ENCODE assay signal across 25 mouse cellular contexts in genomic region chr10:86761722-86762383, GRCm38 (mm10). TPM values are rescaled to one million over a fixed set of nuclear protein-coding genes. Genes with fewer than 3 reads are reported as not detected.
DNase-seq lines count a peak whose midpoint lies in the region; ATAC-seq and TF ChIP-seq lines count a peak whose summit lies in the region.
"Had no signal": no experiment of that assay in that cellular context is flagged by ENCODE, and none has a peak within 500 bp of the region (broad histone marks: within the 10 kb centered on the region; RNA-seq: fewer than 3 reads in every experiment).

No protein-coding gene starts in this region.

- no peak overlapping the region for H3K9ac ChIP-seq in forebrain, embryonic 13.5 days
- no peak overlapping the region for H3K9ac ChIP-seq in forebrain, embryonic 11.5 days (ENCODE audit: low read length)
- no peak overlapping the region for H3K9ac ChIP-seq in forebrain, embryonic 16.5 days (replicated peaks; ENCODE audit: low read depth, low read length)
- H3K9ac ChIP-seq in midbrain, embryonic 14.5 days (replicated peaks; ENCODE audit: low read length), result no peak overlapping the region; the same call in 1 of the 2 replicates
- H3K9ac ChIP-seq: heart, embryonic 12.5 days; limb, embryonic 12.5 days; liver, embryonic 15.5 days; neural tube, embryonic 12.5 days; stomach, embryonic 15.5 days had no signal

- H3K9me3 ChIP-seq in forebrain, embryonic 13.5 days (replicated peaks), result 0 out of 2 replicates have a peak, but pooled peaks cover 5% of the 10 kb centered on the region
- H3K9me3 ChIP-seq in forebrain, embryonic 11.5 days (ENCODE audit: control insufficient read depth, low read length), result no peaks in the 10 kb centered on the region
- no peaks in the 10 kb centered on the region for H3K9me3 ChIP-seq in forebrain, embryonic 16.5 days (ENCODE audit: control insufficient read depth, low read length)
- H3K9me3 ChIP-seq in midbrain, embryonic 14.5 days (ENCODE audit: control insufficient read depth, low read length), result no peaks in the 10 kb centered on the region
- H3K9me3 ChIP-seq: heart, embryonic 12.5 days; limb, embryonic 12.5 days; liver, embryonic 15.5 days; neural tube, embryonic 12.5 days; stomach, embryonic 15.5 days had no signal

- H3K4me2 ChIP-seq in forebrain, embryonic 13.5 days, result no peak overlapping the region
- no peak overlapping the region for H3K4me2 ChIP-seq in forebrain, embryonic 11.5 days (ENCODE audit: low read depth, low read length, severe bottlenecking)
- no peak overlapping the region for H3K4me2 ChIP-seq in forebrain, embryonic 16.5 days (ENCODE audit: low read length)
- H3K4me2 ChIP-seq in midbrain, embryonic 14.5 days (ENCODE audit: low read length), result no peak overlapping the region
- H3K4me2 ChIP-seq: heart, embryonic 12.5 days; limb, embryonic 12.5 days; liver, embryonic 15.5 days; neural tube, embryonic 12.5 days; stomach, embryonic 15.5 days had no signal

- ATAC-seq in forebrain, embryonic 13.5 days, result peak; percentile 77
- ATAC-seq in forebrain, embryonic 11.5 days (replicated peaks; ENCODE audit: low FRiP score), result no peak
- ATAC-seq in forebrain, embryonic 16.5 days, result peak; percentile 63
- ATAC-seq in midbrain, embryonic 14.5 days (ENCODE audit: low FRiP score, low TSS enrichment), result peak; percentile 60; the same call in 1 of the 2 replicates

- H3K4me3 ChIP-seq in forebrain, embryonic 13.5 days, result no peak overlapping the region
- no peak overlapping the region for H3K4me3 ChIP-seq in forebrain, embryonic 11.5 days (ENCODE audit: low read depth, low read length)
- no peak overlapping the region for H3K4me3 ChIP-seq in forebrain, embryonic 16.5 days (replicated peaks; ENCODE audit: low read length)
- H3K4me3 ChIP-seq in midbrain, embryonic 14.5 days (replicated peaks; ENCODE audit: low read depth, low read length), result no peak overlapping the region
- no peak overlapping the region for H3K4me3 ChIP-seq in left cerebral cortex, adult 2 months
- H3K4me3 ChIP-seq: heart, embryonic 12.5 days; limb, embryonic 12.5 days; liver, embryonic 15.5 days; neural tube, embryonic 12.5 days; stomach, embryonic 15.5 days had no signal

- no peaks in the 10 kb centered on the region for H3K36me3 ChIP-seq in forebrain, embryonic 13.5 days (ENCODE audit: poor library complexity, severe bottlenecking)
- H3K36me3 ChIP-seq in forebrain, embryonic 11.5 days (ENCODE audit: control insufficient read depth, insufficient read depth, low read length), result no peaks in the 10 kb centered on the region
- no peaks in the 10 kb centered on the region for H3K36me3 ChIP-seq in forebrain, embryonic 16.5 days (ENCODE audit: control insufficient read depth, insufficient read depth)
- no peaks in the 10 kb centered on the region for H3K36me3 ChIP-seq in midbrain, embryonic 14.5 days (ENCODE audit: control insufficient read depth, insufficient read depth, low read length)
- H3K36me3 ChIP-seq: heart, embryonic 12.5 days; limb, embryonic 12.5 days; liver, embryonic 15.5 days; neural tube, embryonic 12.5 days; stomach, embryonic 15.5 days had no signal

- no peak overlapping the region for H3K27ac ChIP-seq in forebrain, embryonic 13.5 days
- no peak overlapping the region for H3K27ac ChIP-seq in forebrain, embryonic 11.5 days (ENCODE audit: low read depth, low read length)
- peak overlapping the region; percentile 33; the same call in 1 of the 2 replicates for H3K27ac ChIP-seq in forebrain, embryonic 16.5 days (ENCODE audit: low read length)
- H3K27ac ChIP-seq in midbrain, embryonic 14.5 days (replicated peaks; ENCODE audit: low read depth, low read length), result peak overlapping the region; percentile 61
- H3K27ac ChIP-seq in left cerebral cortex, adult 2 months, result no peak overlapping the region
- H3K27ac ChIP-seq: liver, embryonic 15.5 days; neural tube, embryonic 12.5 days; stomach, embryonic 15.5 days had no signal

- TF ChIP-seq CTCF in left cerebral cortex, adult 2 months (IDR thresholded peaks at IDR 0.05), result no peak

- no peaks in the 10 kb centered on the region for H3K4me1 ChIP-seq in forebrain, embryonic 13.5 days
- no peaks in the 10 kb centered on the region for H3K4me1 ChIP-seq in forebrain, embryonic 11.5 days (replicated peaks; ENCODE audit: control insufficient read depth, insufficient read depth, low read length)
- peaks cover 6% of the 10 kb centered on the region for H3K4me1 ChIP-seq in forebrain, embryonic 16.5 days (replicated peaks; ENCODE audit: control insufficient read depth, insufficient read depth, low read length)
- H3K4me1 ChIP-seq in midbrain, embryonic 14.5 days (ENCODE audit: control insufficient read depth, insufficient read depth, low read length), result 0 out of 2 replicates have a peak, but pooled peaks cover 4% of the 10 kb centered on the region
- H3K4me1 ChIP-seq: heart, embryonic 12.5 days; liver, embryonic 15.5 days; neural tube, embryonic 12.5 days; stomach, embryonic 15.5 days had no signal

- WGBS in forebrain, embryonic 13.5 days, result 53% methylated on average over 7 of the region's 7 CpGs
- 51% methylated on average over 7 of the region's 7 CpGs for WGBS in forebrain, embryonic 11.5 days
- WGBS in forebrain, embryonic 16.5 days, result 46% methylated on average over 7 of the region's 7 CpGs
- 51% methylated on average over 7 of the region's 7 CpGs for WGBS in midbrain, embryonic 14.5 days

- DNase-seq in forebrain, embryonic 11.5 days (ENCODE audit: low spot score), result no peak
- DNase-seq in ES-CJ7 (ENCODE audit: low read depth, low spot score), result peak; percentile 67
- DNase-seq in midbrain, embryonic 14.5 days, result peak; percentile 54
- no peak for DNase-seq in left cerebral cortex, adult 2 months (ENCODE audit: extremely low spot score in 1 of 2, low spot score in 2 of 2)
- DNase-seq in left cerebral cortex, adult 9 months (ENCODE audit: low spot score in 2 of 2), result no peak
- DNase-seq in layer of hippocampus, adult 8-10 months (ENCODE audit: low spot score in 2 of 2), result no peak
- DNase-seq: cerebellum, adult 11-12 months; gastrocnemius, postnatal 25 days; heart, postnatal 36 days; kidney, adult 9 months; layer of hippocampus, postnatal 36 days; lung, postnatal 14 days; retina, postnatal 1 day; spleen, adult 18-20 months; thymus, postnatal 25 days had no signal

- intact Hi-C loops in left cerebral cortex, adult 2 months (cut with DNase I), result no loop called here

- H3K27me3 ChIP-seq in forebrain, embryonic 13.5 days, result no peaks in the 10 kb centered on the region
- no peaks in the 10 kb centered on the region for H3K27me3 ChIP-seq in forebrain, embryonic 11.5 days (ENCODE audit: control insufficient read depth, insufficient read depth, low read length)
- no peaks in the 10 kb centered on the region for H3K27me3 ChIP-seq in forebrain, embryonic 16.5 days (replicated peaks; ENCODE audit: control insufficient read depth, insufficient read depth, low read length)
- no peaks in the 10 kb centered on the region for H3K27me3 ChIP-seq in midbrain, embryonic 14.5 days (ENCODE audit: control insufficient read depth, insufficient read depth, low read length)
- H3K27me3 ChIP-seq: CH12.LX; heart, embryonic 12.5 days; limb, embryonic 12.5 days; liver, embryonic 15.5 days; neural tube, embryonic 12.5 days; stomach, embryonic 15.5 days had no signal

RNA-seq across cellular contexts. Expression of gene Gm49358, which starts 1.9 kb away (rescaled TPM):
- polyA plus RNA-seq in forebrain, embryonic 13.5 days (2015; fragmentation: Nextera tagmentation; extraction: Ambion mirVana), result not detected in 2 replicates
- not detected in 2 replicates for polyA plus RNA-seq in forebrain, embryonic 11.5 days (2014; fragmentation: Nextera tagmentation; extraction: Ambion mirVana)
- not detected in 2 replicates for polyA plus RNA-seq in forebrain, embryonic 16.5 days (2015; fragmentation: Nextera tagmentation; extraction: Ambion mirVana)
- polyA plus RNA-seq in midbrain, embryonic 14.5 days (2014; fragmentation: Nextera tagmentation; extraction: Ambion mirVana), result 0.87 TPM in 1 of 2 replicates, not detected in the other
- 10 to 100 TPM; 19.1 to 24.5 TPM for total RNA-seq in left cerebral cortex, adult 2 months (2021)
- 10 to 100 TPM; 28.9 to 57.9 (median 42.3) TPM for total RNA-seq in layer of hippocampus, adult 8-10 months (2022)
- polyA plus RNA-seq: embryonic facial prominence, embryonic 14.5 days; heart, embryonic 12.5 days; large intestine, adult 2 months; limb, embryonic 12.5 days; liver, embryonic 15.5 days; neural tube, embryonic 12.5 days; stomach, embryonic 15.5 days had no signal

RNA-seq across cellular contexts. Expression of gene Nt5dc3, which starts 17.0 kb away (rescaled TPM):
- 3.5 and 4.3 TPM in 2 replicates for polyA plus RNA-seq in forebrain, embryonic 13.5 days (2015; fragmentation: Nextera tagmentation; extraction: Ambion mirVana)
- 1.5 and 1.8 TPM in 2 replicates for polyA plus RNA-seq in forebrain, embryonic 11.5 days (2014; fragmentation: Nextera tagmentation; extraction: Ambion mirVana)
- 7.8 and 8.1 TPM in 2 replicates for polyA plus RNA-seq in forebrain, embryonic 16.5 days (2015; fragmentation: Nextera tagmentation; extraction: Ambion mirVana)
- 14.9 and 17.2 TPM in 2 replicates for polyA plus RNA-seq in midbrain, embryonic 14.5 days (2014; fragmentation: Nextera tagmentation; extraction: Ambion mirVana)
- 10 to 100 TPM; 83.9 to 93.6 TPM for total RNA-seq in left cerebral cortex, adult 2 months (2021)
- total RNA-seq in layer of hippocampus, adult 8-10 months (2022), result 100 to 1,000 TPM; 113 to 152 (median 122) TPM

RNA-seq across cellular contexts. Expression of gene Ttc41, which starts 56.2 kb away (rescaled TPM):
- 1.3 and 1.7 TPM in 2 replicates for polyA plus RNA-seq in forebrain, embryonic 13.5 days (2015; fragmentation: Nextera tagmentation; extraction: Ambion mirVana)
- 2.5 and 3.6 TPM in 2 replicates for polyA plus RNA-seq in forebrain, embryonic 11.5 days (2014; fragmentation: Nextera tagmentation; extraction: Ambion mirVana)
- 1.1 and 1.6 TPM in 2 replicates for polyA plus RNA-seq in forebrain, embryonic 16.5 days (2015; fragmentation: Nextera tagmentation; extraction: Ambion mirVana)
- polyA plus RNA-seq in midbrain, embryonic 14.5 days (2014; fragmentation: Nextera tagmentation; extraction: Ambion mirVana), result 0.61 and 2.5 TPM in 2 replicates
- 1 to 10 TPM; 1.4 to 1.5 TPM for total RNA-seq in left cerebral cortex, adult 2 months (2021)
- total RNA-seq in layer of hippocampus, adult 8-10 months (2022), result 1 to 10 TPM in 3 of 4 experiments, under 1 TPM in 1; 0.96 to 1.5 (median 1.1) TPM

RNA-seq across cellular contexts. Expression of gene Hsp90b1, which starts 56.5 kb away (rescaled TPM):
- polyA plus RNA-seq in forebrain, embryonic 13.5 days (2015; fragmentation: Nextera tagmentation; extraction: Ambion mirVana), result 341 and 372 TPM in 2 replicates
- 429 and 475 TPM in 2 replicates for polyA plus RNA-seq in forebrain, embryonic 11.5 days (2014; fragmentation: Nextera tagmentation; extraction: Ambion mirVana)
- 279 and 302 TPM in 2 replicates for polyA plus RNA-seq in forebrain, embryonic 16.5 days (2015; fragmentation: Nextera tagmentation; extraction: Ambion mirVana)
- polyA plus RNA-seq in midbrain, embryonic 14.5 days (2014; fragmentation: Nextera tagmentation; extraction: Ambion mirVana), result 176 and 242 TPM in 2 replicates
- 100 to 1,000 TPM; 328 to 352 TPM for total RNA-seq in left cerebral cortex, adult 2 months (2021)
- 100 to 1,000 TPM; 267 to 424 (median 352) TPM for total RNA-seq in layer of hippocampus, adult 8-10 months (2022)

Comparison
In these comparisons a context has a peak if more than half of its experiments do, and no peak if none do; other contexts are left out.
1. H3K27ac ChIP-seq: peak in forebrain, embryonic 16.5 days (single experiment) and midbrain, embryonic 14.5 days (single experiment); none in forebrain, embryonic 13.5 days (single experiment), forebrain, embryonic 11.5 days (single experiment) and left cerebral cortex, adult 2 months (single experiment).
2. DNase-seq: peak in ES-CJ7 (single experiment) and midbrain, embryonic 14.5 days (single experiment); none in forebrain, embryonic 11.5 days (single experiment), left cerebral cortex, adult 2 months (0 of 2), left cerebral cortex, adult 9 months (0 of 2) and layer of hippocampus, adult 8-10 months (0 of 2).